Mouse (Mus musculus) lung, embryonic 14.5 days (tissue): Measurements from ENCODE around the gene Slc23a4. TPM values are rescaled to one million over a fixed set of nuclear protein-coding genes. Genes with fewer than 3 reads are reported as not detected.

Source experiments
- ATAC-seq: fragments of 200-750 bp; cut with Nextera tagmentation; 2 replicates; pipeline ENCODE4 v1.8.0; 2017; ENCODE audit warnings: mild to moderate bottlenecking, moderate TSS enrichment, moderate library complexity; ENCODE audit not compliant: insufficient read depth
- DNase-seq: peaks from one replicate; pipeline ENCODE4 v3.0.0-alpha.2; 2015
- H3K27ac ChIP-seq: fragments of 300-500 bp; sonication (generic); 2 replicates; pipeline ENCODE4 v1.5.1; 2014; ENCODE audit warnings: low read depth, mild to moderate bottlenecking, moderate library complexity
- H3K27me3 ChIP-seq: fragments of 300-500 bp; sonication (generic); 2 replicates; pipeline ENCODE4 v1.6.1; 2014; ENCODE audit warnings: low read length, control low read depth; ENCODE audit not compliant: insufficient read depth
- H3K36me3 ChIP-seq: fragments of 300-500 bp; sonication (generic); 2 replicates; pipeline ENCODE4 v1.6.1; 2014; ENCODE audit warnings: control low read depth; ENCODE audit not compliant: insufficient read depth
- H3K4me1 ChIP-seq: fragments of 300-500 bp; sonication (generic); 2 replicates; pipeline ENCODE4 v1.6.1; 2014; ENCODE audit warnings: antibody characterized with exemption, control low read depth; ENCODE audit not compliant: insufficient read depth
- H3K4me2 ChIP-seq: fragments of 300-500 bp; sonication (generic); 2 replicates; pipeline ENCODE4 v1.6.1; 2014; ENCODE audit warnings: mild to moderate bottlenecking
- H3K4me3 ChIP-seq: fragments of 300-500 bp; sonication (generic); 2 replicates; pipeline ENCODE4 v1.5.1; 2014; ENCODE audit warnings: low read depth, low read length
- H3K9ac ChIP-seq: fragments of 300-500 bp; sonication (generic); 2 replicates; pipeline ENCODE4 v1.6.1; 2014
- H3K9me3 ChIP-seq: fragments of 300-500 bp; sonication (generic); 2 replicates; pipeline ENCODE4 v1.6.1; 2016; ENCODE audit warnings: low read depth, low read length, control low read depth
- CTCF ChIP-seq: IDR thresholded peaks from 2 replicates; pipeline ENCODE4 v1.5.1; 2016; ENCODE audit warnings: antibody characterized with exemption, low read depth
- WGBS: fragments of 180-500 bp; shearing (Covaris S2); extraction: QIAGEN DNeasy Blood & Tissue Kit; methylation state at CpG from one replicate; pipeline ENCODE4 v1.1.7; 2014; 5-methylcytosine and 5-hydroxymethylcytosine counted together
- polyA plus RNA-seq: library from polyadenylated mRNA; unstranded; fragments of >200 nt; fragmentation: Nextera tagmentation; extraction: Ambion mirVana; gene quantifications from 2 replicates; pipeline ENCODE4 v1.2.1, GENCODE M21; 2014

Slc23a4 gene
- polyA plus RNA-seq, 1 experiment from 2014 or later = 0.62 TPM

- TF ChIP-seq CTCF = 0 out of 2 replicates have a peak, but pooled peaks have one; percentile 5
- no peak for ATAC-seq
- H3K4me3 ChIP-seq = no peak overlapping the region
- 76% methylated on average over 5 of the region's 5 CpGs for WGBS
- no peaks in the 10 kb centered on the region for H3K4me1 ChIP-seq
- no peaks in the 10 kb centered on the region for H3K36me3 ChIP-seq
- no peak for DNase-seq
- no peaks in the 10 kb centered on the region for H3K9me3 ChIP-seq
- no peak overlapping the region for H3K9ac ChIP-seq
- H3K27ac ChIP-seq = no peak overlapping the region
- H3K4me2 ChIP-seq = no peak overlapping the region
- H3K27me3 ChIP-seq = no peaks in the 10 kb centered on the region
These were observed 51.5 kb downstream of the Slc23a4 start for GRCm38 (mm10) chr6:34936743-34937142.

DNA sequence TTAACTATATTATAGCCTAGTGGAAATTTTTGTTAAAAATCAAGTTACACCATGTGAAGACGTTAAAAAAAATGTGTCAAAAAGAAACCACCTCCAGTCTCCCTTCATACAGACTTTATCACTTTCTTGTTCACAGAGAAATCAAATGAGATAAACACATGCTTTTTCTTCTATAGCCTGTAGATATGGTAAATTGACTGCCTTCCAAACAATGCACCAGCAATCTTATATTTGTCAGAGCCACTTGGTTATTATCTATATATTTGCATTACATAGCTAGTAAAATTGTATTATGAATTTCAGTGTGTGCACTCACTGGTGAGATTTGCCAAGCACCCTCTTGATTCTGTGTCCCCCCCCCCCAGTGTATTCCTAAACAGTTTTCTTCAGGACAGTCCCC lies 55.6 kb downstream of the Slc23a4 start:
- Histone ChIP-seq H3K4me1 (no peaks in the 10 kb centered on the region), H3K9me3 (no peaks in the 10 kb centered on the region), H3K9ac (no peak overlapping the region), H3K36me3 (no peaks in the 10 kb centered on the region), H3K27me3 (no peaks in the 10 kb centered on the region), H3K27ac (no peak overlapping the region), H3K4me3 (no peak overlapping the region), H3K4me2 (no peak overlapping the region)
- WGBS = 75% methylated on average over 1 of the region's 1 CpGs
- no peak for ATAC-seq
- TF ChIP-seq CTCF = no peak
- no peak for DNase-seq

- no peaks in the 10 kb centered on the region; the same call in 1 of the 2 replicates for H3K4me1 ChIP-seq
- TF ChIP-seq CTCF = no peak
- H3K4me3 ChIP-seq = no peak overlapping the region
- no peak overlapping the region for H3K27ac ChIP-seq
- H3K9me3 ChIP-seq = no peaks in the 10 kb centered on the region
- WGBS = 87% methylated on average over 8 of the region's 8 CpGs
- DNase-seq (no peak), ATAC-seq (no peak)
- no peak overlapping the region for H3K9ac ChIP-seq
- no peaks in the 10 kb centered on the region for H3K36me3 ChIP-seq
- H3K27me3 ChIP-seq = no peaks in the 10 kb centered on the region
- no peak overlapping the region for H3K4me2 ChIP-seq
These were observed 60.6 kb downstream of the Slc23a4 start for GRCm38 (mm10) chr6:34927594-34927993.

- 36% methylated on average over 4 of the region's 4 CpGs for WGBS
These were observed 61.0 kb downstream of the Slc23a4 start for GRCm38 (mm10) chr6:34927156-34927555.

DNA sequence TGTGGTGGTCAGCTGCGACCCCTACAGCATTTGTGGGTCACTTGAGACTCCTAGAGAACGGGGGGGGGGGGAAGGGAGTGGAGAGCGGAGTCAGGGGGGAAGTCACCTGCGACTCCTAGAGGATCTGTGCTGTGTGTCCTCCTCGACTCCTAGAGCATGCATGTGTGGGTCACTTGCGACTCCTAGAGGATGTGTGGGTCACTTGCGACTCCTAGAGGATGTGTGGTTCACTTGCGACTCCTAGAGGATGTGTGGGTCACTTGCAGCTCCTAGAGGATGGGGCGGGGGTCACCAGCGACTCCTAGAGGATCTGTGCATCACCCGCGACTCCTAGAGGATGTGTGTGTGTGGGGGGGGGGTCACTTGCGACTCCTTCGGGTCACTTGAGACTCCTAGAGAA lies 66.3 kb downstream of the Slc23a4 start:
- Histone ChIP-seq H3K4me2 (no peak overlapping the region), H3K4me1 (no peaks in the 10 kb centered on the region; the same call in 1 of the 2 replicates), H3K9ac (no peak overlapping the region), H3K27me3 (no peaks in the 10 kb centered on the region), H3K36me3 (no peaks in the 10 kb centered on the region), H3K9me3 (no peaks in the 10 kb centered on the region), H3K27ac (no peak overlapping the region), H3K4me3 (no peak overlapping the region)
- 0 out of 2 replicates have a peak, but pooled peaks have one; percentile 49 for ATAC-seq
- TF ChIP-seq CTCF = peak; percentile 85
- peak; percentile 65 for DNase-seq
- 55% methylated on average over 14 of the region's 14 CpGs for WGBS

More at GRCm38 (mm10) chr6:34927156-34927555, 61.0 kb downstream of the Slc23a4 start:
- Histone ChIP-seq H3K36me3 (no peaks in the 10 kb centered on the region), H3K9me3 (no peaks in the 10 kb centered on the region), H3K9ac (no peak overlapping the region), H3K4me3 (no peak overlapping the region), H3K27ac (no peak overlapping the region), H3K4me2 (no peak overlapping the region), H3K27me3 (no peaks in the 10 kb centered on the region), H3K4me1 (no peaks in the 10 kb centered on the region; the same call in 1 of the 2 replicates)
- peak; percentile 88 for DNase-seq
- peak; percentile 49; the same call in 1 of the 2 replicates for ATAC-seq
- peak; percentile 92 for TF ChIP-seq CTCF

GRCm38 (mm10) chr6:34920631-34921030 lies 67.6 kb downstream of the Slc23a4 start:
- no peaks in the 10 kb centered on the region; the same call in 1 of the 2 replicates for H3K4me1 ChIP-seq
- no peak overlapping the region for H3K4me2 ChIP-seq
- ATAC-seq (no peak), DNase-seq (no peak)
- no peaks in the 10 kb centered on the region for H3K27me3 ChIP-seq
- H3K36me3 ChIP-seq = no peaks in the 10 kb centered on the region
- no peak overlapping the region for H3K4me3 ChIP-seq
- H3K9ac ChIP-seq = no peak overlapping the region
- WGBS = 89% methylated on average over 12 of the region's 12 CpGs
- H3K27ac ChIP-seq = no peak overlapping the region
- no peaks in the 10 kb centered on the region for H3K9me3 ChIP-seq
- no peak for TF ChIP-seq CTCF

DNA sequence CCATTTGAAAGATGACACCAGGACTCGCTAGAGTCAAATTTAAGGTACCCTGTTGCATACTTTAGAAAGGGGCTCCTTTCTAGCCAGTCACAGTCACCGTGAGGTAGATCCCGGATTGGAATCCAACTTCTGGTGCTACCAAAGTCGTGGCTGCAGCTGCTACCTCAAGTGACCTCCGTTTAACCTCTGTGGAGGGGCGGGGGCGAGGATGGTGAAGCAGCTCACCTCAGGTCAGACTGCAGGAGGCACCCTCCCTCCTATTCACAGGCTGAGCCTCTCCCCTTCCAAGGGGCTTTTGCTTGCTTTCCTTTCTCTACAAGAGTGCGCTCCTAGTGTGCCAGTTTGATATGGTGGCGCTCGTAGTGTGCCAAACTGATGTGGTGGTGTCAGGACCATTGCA lies 68.2 kb downstream of the Slc23a4 start, which contains the start of gene Stra8:
Gene Stra8 (plus strand): TSS at position 208 of the 400 bp plus-strand sequence.
- H3K27me3 ChIP-seq = no peaks in the 10 kb centered on the region
- no peak for DNase-seq
- no peaks in the 10 kb centered on the region for H3K4me1 ChIP-seq
- no peak for ATAC-seq
- H3K27ac ChIP-seq = no peak within 1 kb of the TSS
- no peak within 1 kb of the TSS for H3K4me3 ChIP-seq
- 31% methylated on average over 10 of the region's 10 CpGs for whole genome bisulfite sequencing
- no peaks in the 10 kb centered on the region for H3K9me3 ChIP-seq
- H3K4me2 ChIP-seq = no peak within 1 kb of the TSS
- H3K36me3 ChIP-seq = no peaks in the 10 kb centered on the region
- H3K9ac ChIP-seq = no peak within 1 kb of the TSS
- no peak for TF ChIP-seq CTCF

- Histone ChIP-seq H3K36me3 (no peaks in the 10 kb centered on the region), H3K4me1 (no peaks in the 10 kb centered on the region), H3K4me3 (no peak overlapping the region), H3K27me3 (no peaks in the 10 kb centered on the region), H3K4me2 (no peak overlapping the region), H3K27ac (no peak overlapping the region), H3K9me3 (no peaks in the 10 kb centered on the region), H3K9ac (no peak overlapping the region)
- 71% methylated on average over 7 of the region's 7 CpGs for WGBS
- no peak for TF ChIP-seq CTCF
- DNase-seq = no peak
- no peak for ATAC-seq
These were observed 69.1 kb downstream of the Slc23a4 start for GRCm38 (mm10) chr6:34919146-34919545.
